Mouse (Mus musculus) adrenal gland, adult 18-20 months (tissue): ENCODE results near the gene Fiz1. TPM values are rescaled to one million over a fixed set of nuclear protein-coding genes. Genes with fewer than 3 reads are reported as not detected.

ENCODE experiments used
- total RNA-seq, 2 experiments: library from RNA; stranded (reverse); gene quantifications; 1 replicate in 1 of 2; 2 replicates in 1 of 2; pipeline ENCODE4 v1.2.3; 2021

Fiz1 gene
- total RNA-seq, 2 experiments from 2014 or later, result 21.7 to 22.5 TPM

Other genes starting within 250 kb of the Fiz1 start
- not detected for gene Fam71e2, start 243.4 kb downstream of the Fiz1 start, total RNA-seq
- gene Il11, start 231.8 kb downstream of the Fiz1 start, total RNA-seq, result under 1 TPM; 0.17 to 0.51 TPM
- not detected for gene Tmem190, start 231.8 kb downstream of the Fiz1 start, total RNA-seq
- gene Tmem238, start 225.0 kb downstream of the Fiz1 start, total RNA-seq, result 10 to 100 TPM in 1 of 2 experiments, 1 to 10 TPM in 1; 6.5 to 12.1 TPM
- gene Rpl28, start 221.8 kb downstream of the Fiz1 start, total RNA-seq, result 100 to 1,000 TPM; 849 to 923 TPM
- gene Ube2s, start 202.1 kb downstream of the Fiz1 start, total RNA-seq, result 100 to 1,000 TPM; 119 to 128 TPM
- 1 to 10 TPM; 2.1 to 2.4 TPM for gene Shisa7, start 170.0 kb downstream of the Fiz1 start, total RNA-seq
- 10 to 100 TPM in 1 of 2 experiments, 1 to 10 TPM in 1; 9.6 to 18.3 TPM for gene Isoc2b, start 144.4 kb downstream of the Fiz1 start, total RNA-seq
- 10 to 100 TPM; 32.7 to 38.0 TPM for gene Isoc2a, start 137.5 kb downstream of the Fiz1 start, total RNA-seq
- gene Gm36210, start 108.2 kb downstream of the Fiz1 start, total RNA-seq, result not detected
- 10 to 100 TPM; 13.9 to 17.2 TPM for gene Zfp628, start 99.5 kb downstream of the Fiz1 start, total RNA-seq
- gene Nat14, start 92.7 kb downstream of the Fiz1 start, total RNA-seq, result 10 to 100 TPM in 1 of 2 experiments, 1 to 10 TPM in 1; 9.8 to 11.6 TPM
- 1 to 10 TPM; 2.2 to 2.5 TPM for gene Ssc5d, start 88.9 kb downstream of the Fiz1 start, total RNA-seq
- gene Sbk2, start 50.3 kb downstream of the Fiz1 start, total RNA-seq, result 1 to 10 TPM in 1 of 2 experiments, under 1 TPM in 1; 0.96 to 2.5 TPM
- gene Sbk3, start 43.5 kb downstream of the Fiz1 start, total RNA-seq, result under 1 TPM; 0.13 to 0.22 TPM
- gene Zfp579, start 18.5 kb downstream of the Fiz1 start, total RNA-seq, result 10 to 100 TPM; 15.9 to 25.4 TPM
- 10 to 100 TPM; 10.2 to 11.5 TPM for gene Zfp524, start 282 bp downstream of the Fiz1 start, total RNA-seq
- gene Gm44973, start 799 bp upstream of the Fiz1 start, total RNA-seq, result not detected
- 10 to 100 TPM; 24.4 to 24.5 TPM for gene Zfp865, start 5.7 kb upstream of the Fiz1 start, total RNA-seq
- 1 to 10 TPM; 1.5 to 2.6 TPM for gene Ccdc106, start 5.9 kb upstream of the Fiz1 start, total RNA-seq
- not detected for gene 4632433K11Rik, start 19.4 kb upstream of the Fiz1 start, total RNA-seq
- gene Zfp784, start 23.7 kb upstream of the Fiz1 start, total RNA-seq, result 1 to 10 TPM; 3.4 to 4.1 TPM
- gene Zfp580, start 36.8 kb upstream of the Fiz1 start, total RNA-seq, result 1 to 10 TPM; 5.1 to 5.7 TPM
- gene U2af2, start 47.4 kb upstream of the Fiz1 start, total RNA-seq, result 100 to 1,000 TPM; 145 to 156 TPM
- 100 to 1,000 TPM; 140 to 142 TPM for gene Epn1, start 65.5 kb upstream of the Fiz1 start, total RNA-seq
- gene Rfpl4, start 102.3 kb upstream of the Fiz1 start, total RNA-seq, result under 1 TPM in 1 of 2 experiments, not detected in 1; 0.22 TPM
- gene Rasl2-9, start 111.3 kb upstream of the Fiz1 start, total RNA-seq, result 1 to 10 TPM; 1.5 to 2.0 TPM
- not detected for gene Vmn1r55, start 135.0 kb upstream of the Fiz1 start, total RNA-seq
- gene Vmn1r56, start 182.1 kb upstream of the Fiz1 start, total RNA-seq, result not detected
- gene Vmn1r57, start 203.8 kb upstream of the Fiz1 start, total RNA-seq, result not detected